Mouse (Mus musculus) C2C12 (cell line): ENCODE results near the gene Pcdh9.

Experiments used
- CEBPB ChIP-seq: IDR thresholded peaks from one replicate; pipeline ENCODE4 v1.6.1; 2011; ENCODE audit warnings: low read depth, mild to moderate bottlenecking, control low read depth, moderate library complexity
- CTCF ChIP-seq: IDR thresholded peaks from one replicate; pipeline ENCODE4 v1.5.1; 2011; ENCODE audit not compliant: control insufficient read depth, insufficient read depth, insufficient read length
- FOSL1 ChIP-seq: IDR thresholded peaks from one replicate; pipeline ENCODE4 v1.8.0; 2011; ENCODE audit warnings: mild to moderate bottlenecking, low read length; ENCODE audit not compliant: poor library complexity, insufficient read depth, severe bottlenecking
- MAX ChIP-seq: IDR thresholded peaks from one replicate; pipeline ENCODE4 v1.6.1; 2011; ENCODE audit warnings: mild to moderate bottlenecking, control low read depth
- MYOD1 ChIP-seq: IDR thresholded peaks from one replicate; pipeline ENCODE4 v1.6.1; 2011; ENCODE audit warnings: low read depth; ENCODE audit not compliant: control insufficient read depth, insufficient read length
- MYOG ChIP-seq: IDR thresholded peaks from one replicate; pipeline ENCODE4 v1.6.1; 2011; ENCODE audit not compliant: control insufficient read depth, insufficient read length; ENCODE audit errors: extremely low read depth
- USF1 ChIP-seq: IDR thresholded peaks from one replicate; pipeline ENCODE4 v1.6.1; 2011; ENCODE audit warnings: low read depth, mild to moderate bottlenecking, control low read depth, moderate library complexity

- TF ChIP-seq CTCF (no peak), USF1 (no peak), MAX (no peak), MYOD1 (no peak), CEBPB (no peak), FOSL1 (no peak), MYOG (no peak)
Measured at GRCm38 (mm10) chr14:93599997-93600396, 290.5 kb downstream of the Pcdh9 start.
